Mouse (Mus musculus) forebrain, postnatal 0 days (tissue): ENCODE measurements around the gene Gtpbp4. TPM values are rescaled to one million over a fixed set of nuclear protein-coding genes. Genes with fewer than 3 reads are reported as not detected.
A peak's percentile ranks its signal among the peaks of the same experiment; 100 is the strongest.

Experiments used
- ATAC-seq: fragments of 200-750 bp; cut with Nextera tagmentation; 2 replicates; pipeline ENCODE4 v1.8.0; 2017; ENCODE audit warnings: mild to moderate bottlenecking, moderate library complexity
- DNase-seq: peaks from one replicate; pipeline ENCODE4 v3.0.0-alpha.2; 2015
- H3K27ac ChIP-seq: fragments of 300-500 bp; sonication (generic); 2 replicates; pipeline ENCODE4 v1.5.1; 2014; ENCODE audit warnings: low read depth, mild to moderate bottlenecking, antibody characterized with exemption, low read length, moderate library complexity, mixed read lengths
- H3K27me3 ChIP-seq: fragments of 300-500 bp; sonication (generic); 2 replicates; pipeline ENCODE4 v1.6.1; 2014; ENCODE audit warnings: mild to moderate bottlenecking, low read length, mixed read lengths; ENCODE audit not compliant: insufficient read depth
- H3K36me3 ChIP-seq: fragments of 300-500 bp; sonication (generic); 2 replicates; pipeline ENCODE4 v1.6.1; 2014; ENCODE audit warnings: mild to moderate bottlenecking, moderate library complexity; ENCODE audit not compliant: insufficient read depth
- H3K4me1 ChIP-seq: fragments of 300-500 bp; sonication (generic); 2 replicates; pipeline ENCODE4 v1.6.1; 2014; ENCODE audit warnings: antibody characterized with exemption; ENCODE audit not compliant: insufficient read depth
- H3K4me2 ChIP-seq: fragments of 300-500 bp; sonication (generic); 2 replicates; pipeline ENCODE4 v1.6.1; 2014; ENCODE audit warnings: low read depth, mild to moderate bottlenecking, moderate library complexity
- H3K4me3 ChIP-seq: fragments of 300-500 bp; sonication (generic); 2 replicates; pipeline ENCODE4 v1.5.1; 2014; ENCODE audit warnings: low read depth, low read length, mixed read lengths
- H3K9ac ChIP-seq: fragments of 300-500 bp; sonication (generic); 2 replicates; pipeline ENCODE4 v1.6.1; 2014; ENCODE audit warnings: mild to moderate bottlenecking
- H3K9me3 ChIP-seq: fragments of 300-500 bp; sonication (generic); 2 replicates; pipeline ENCODE4 v1.6.1; 2016; ENCODE audit warnings: low read length
- CTCF ChIP-seq: sonication (generic); IDR thresholded peaks from 2 replicates; pipeline ENCODE4 v1.5.1; 2016; ENCODE audit warnings: antibody characterized with exemption, control low read depth, low read depth
- WGBS: fragments of 180-500 bp; shearing (Covaris S2); extraction: QIAGEN DNeasy Blood & Tissue Kit; methylation state at CpG from one replicate; pipeline ENCODE4 v1.1.7; 2014; 5-methylcytosine and 5-hydroxymethylcytosine counted together
- polyA plus RNA-seq: library from polyadenylated mRNA; unstranded; fragments of >200 nt; fragmentation: Nextera tagmentation; extraction: Ambion mirVana; gene quantifications from 2 replicates; pipeline ENCODE4 v1.2.1, GENCODE M21; 2015
- total RNA-seq: library from RNA; depleted of rRNA; stranded (reverse); fragments of >200 nt; gene quantifications from 2 replicates; pipeline ENCODE4 v1.2.3, GENCODE M21; 2014

The Gtpbp4 gene
- total and polyA plus RNA-seq, 2 experiments from 2014 or later: 33.7 to 59.4 TPM

- Histone ChIP-seq H3K4me3 (no peak overlapping the region), H3K9ac (no peak overlapping the region), H3K4me1 (no peaks in the 10 kb centered on the region), H3K9me3 (no peaks in the 10 kb centered on the region), H3K27ac (no peak overlapping the region), H3K27me3 (no peaks in the 10 kb centered on the region), H3K36me3 (no peaks in the 10 kb centered on the region), H3K4me2 (no peak overlapping the region)
- no peak for TF ChIP-seq CTCF
- DNase-seq (no peak), ATAC-seq (no peak)
- WGBS: 86% methylated on average over 1 of the region's 1 CpGs
Measured at GRCm38 (mm10) chr13:9022623-9023022, 26.7 kb upstream of the Gtpbp4 start.

- no peak overlapping the region for H3K4me2 ChIP-seq
- no peak overlapping the region for H3K9ac ChIP-seq
- H3K27me3 ChIP-seq: no peaks in the 10 kb centered on the region
- DNase-seq (no peak), ATAC-seq (no peak)
- TF ChIP-seq CTCF: no peak
- no peaks in the 10 kb centered on the region for H3K36me3 ChIP-seq
- H3K4me3 ChIP-seq: no peak overlapping the region
- WGBS: 89% methylated on average over 7 of the region's 7 CpGs
- H3K27ac ChIP-seq: no peak overlapping the region
- H3K9me3 ChIP-seq: no peaks in the 10 kb centered on the region
- no peaks in the 10 kb centered on the region for H3K4me1 ChIP-seq
Measured at GRCm38 (mm10) chr13:9021556-9021955, 25.7 kb upstream of the Gtpbp4 start.

GRCm38 (mm10) chr13:9019713-9020112, 23.8 kb upstream of the Gtpbp4 start:
- DNase-seq (no peak), ATAC-seq (no peak)
- Histone ChIP-seq H3K4me3 (no peak overlapping the region), H3K4me1 (no peaks in the 10 kb centered on the region), H3K27ac (no peak overlapping the region), H3K9me3 (no peaks in the 10 kb centered on the region), H3K9ac (no peak overlapping the region), H3K4me2 (no peak overlapping the region), H3K27me3 (no peaks in the 10 kb centered on the region), H3K36me3 (no peaks in the 10 kb centered on the region)
- no peak for TF ChIP-seq CTCF
- WGBS: 80% methylated on average over 4 of the region's 4 CpGs

GRCm38 (mm10) chr13:9018974-9019587, 23.2 kb upstream of the Gtpbp4 start:
- no peaks in the 10 kb centered on the region for H3K4me1 ChIP-seq
- DNase-seq: no peak
- no peak overlapping the region for H3K4me3 ChIP-seq
- no peaks in the 10 kb centered on the region for H3K27me3 ChIP-seq
- WGBS: 77% methylated on average over 2 of the region's 2 CpGs
- TF ChIP-seq CTCF: no peak
- no peak for ATAC-seq
- no peak overlapping the region for H3K27ac ChIP-seq
- H3K4me2 ChIP-seq: no peak overlapping the region
- H3K9me3 ChIP-seq: no peaks in the 10 kb centered on the region
- H3K36me3 ChIP-seq: no peaks in the 10 kb centered on the region
- H3K9ac ChIP-seq: no peak overlapping the region

GRCm38 (mm10) chr13:9017190-9017589, 21.3 kb upstream of the Gtpbp4 start:
- WGBS: 6% methylated on average over 8 of the region's 8 CpGs

GRCm38 (mm10) chr13:9014431-9014830, 18.5 kb upstream of the Gtpbp4 start:
- Histone ChIP-seq H3K9me3 (no peaks in the 10 kb centered on the region), H3K9ac (no peak overlapping the region), H3K4me1 (no peaks in the 10 kb centered on the region), H3K4me2 (no peak overlapping the region), H3K27me3 (no peaks in the 10 kb centered on the region), H3K27ac (no peak overlapping the region), H3K36me3 (no peaks in the 10 kb centered on the region), H3K4me3 (no peak overlapping the region)
- ATAC-seq (no peak), DNase-seq (no peak)
- no peak for TF ChIP-seq CTCF
- 39% methylated on average over 3 of the region's 3 CpGs for WGBS

More at GRCm38 (mm10) chr13:9017190-9017589, 21.3 kb upstream of the Gtpbp4 start:
- Histone ChIP-seq H3K4me1 (no peaks in the 10 kb centered on the region), H3K9me3 (no peaks in the 10 kb centered on the region), H3K27ac (no peak overlapping the region), H3K9ac (no peak overlapping the region), H3K27me3 (no peaks in the 10 kb centered on the region), H3K4me3 (no peak overlapping the region), H3K36me3 (no peaks in the 10 kb centered on the region), H3K4me2 (no peak overlapping the region)
- ATAC-seq (no peak), DNase-seq (no peak)
- TF ChIP-seq CTCF: no peak

GRCm38 (mm10) chr13:9013483-9013882, 17.6 kb upstream of the Gtpbp4 start:
- 77% methylated on average over 1 of the region's 1 CpGs for WGBS
- Histone ChIP-seq H3K4me1 (no peaks in the 10 kb centered on the region), H3K36me3 (no peaks in the 10 kb centered on the region), H3K4me2 (no peak overlapping the region), H3K27me3 (no peaks in the 10 kb centered on the region), H3K9me3 (no peaks in the 10 kb centered on the region), H3K4me3 (no peak overlapping the region), H3K9ac (no peak overlapping the region), H3K27ac (no peak overlapping the region)
- ATAC-seq: peak; percentile 18; the same call in 1 of the 2 replicates
- no peak for DNase-seq
- no peak for TF ChIP-seq CTCF
